Mouse (Mus musculus): ENCODE measurements around the gene D1Pas1. TPM values are rescaled to one million over a fixed set of nuclear protein-coding genes. Genes with fewer than 3 reads are reported as not detected.

D1Pas1 gene
- polyA plus RNA-seq (2014; fragmentation: Illumina TruSeq; extraction: RNeasy Lipid Tissue Mini Kit (QIAGEN cat#74804); ENCODE audit: low read depth, low replicate concordance) = not detected

GRCm38 (mm10) chr1:186967201-186967812 is at the start of gene D1Pas1:
TSS of gene D1Pas1 (plus strand) at chr1:186967416.

Other genes starting within 250 kb of the D1Pas1 start
- gene Rrp15, start 218.1 kb upstream of the D1Pas1 start, polyA plus RNA-seq (2014; fragmentation: Illumina TruSeq; extraction: RNeasy Lipid Tissue Mini Kit (QIAGEN cat#74804); ENCODE audit: low read depth, low replicate concordance) = 8.3 TPM
- gene Spata17, start 248.0 kb downstream of the D1Pas1 start, polyA plus RNA-seq (2014; fragmentation: Illumina TruSeq; extraction: RNeasy Lipid Tissue Mini Kit (QIAGEN cat#74804); ENCODE audit: low read depth, low replicate concordance) = 2.2 TPM
- gene Gpatch2, start 248.1 kb downstream of the D1Pas1 start, polyA plus RNA-seq (2014; fragmentation: Illumina TruSeq; extraction: RNeasy Lipid Tissue Mini Kit (QIAGEN cat#74804); ENCODE audit: low read depth, low replicate concordance) = 26.7 TPM

Data from sigmoid colon, adult 10 weeks (tissue).